Mouse (Mus musculus): Measurements from ENCODE around the gene Abcg5. TPM values are rescaled to one million over a fixed set of nuclear protein-coding genes. Genes with fewer than 3 reads are reported as not detected.

Gene Abcg5
- polyA plus RNA-seq, 1 experiment from 2014 or later: 1.1 TPM

GRCm38 (mm10) chr17:84636328-84636727, 46.5 kb downstream of the Abcg5 start:
- Histone ChIP-seq H3K36me3 (ENCODE audit: control insufficient read depth, insufficient read depth, low read length) (peaks cover 15% of the 10 kb centered on the region), H3K4me1 (replicated peaks; ENCODE audit: control insufficient read depth, insufficient read depth, low read length) (no peaks in the 10 kb centered on the region), H3K27me3 (replicated peaks; ENCODE audit: control insufficient read depth, insufficient read depth, low read length) (no peaks in the 10 kb centered on the region), H3K9me3 (ENCODE audit: control insufficient read depth, low read length) (no peaks in the 10 kb centered on the region), H3K4me3 (ENCODE audit: low read depth, low read length) (no peak overlapping the region), H3K9ac (ENCODE audit: low read length) (no peak overlapping the region), H3K4me2 (ENCODE audit: low read length) (no peak overlapping the region), H3K27ac (ENCODE audit: low read depth) (no peak overlapping the region)
- DNase-seq (ENCODE audit: low spot score): no peak
- WGBS: 56% methylated on average over 8 of the region's 8 CpGs
- ATAC-seq (replicated peaks; ENCODE audit: low FRiP score, low TSS enrichment, low read depth): no peak

DNA sequence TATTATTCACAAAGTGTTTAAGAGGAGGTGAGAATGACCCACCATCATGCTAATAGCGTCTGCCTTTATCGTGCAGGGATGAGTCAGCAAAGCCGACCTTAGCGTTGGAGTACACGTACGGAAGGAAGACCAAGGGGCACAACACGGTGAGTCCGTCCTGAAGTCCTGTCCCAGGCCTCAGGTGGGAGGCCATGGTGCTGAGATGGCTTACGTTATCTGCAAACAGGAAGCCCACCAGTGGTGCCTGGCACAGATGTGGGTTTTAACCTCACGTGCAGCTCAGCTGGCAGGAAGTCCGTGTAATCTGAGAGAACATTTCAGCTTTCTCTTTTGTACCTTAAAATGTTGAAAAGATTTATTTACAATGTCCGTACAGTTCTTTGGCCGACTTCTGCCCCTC, 49.4 kb downstream of the Abcg5 start:
- 78% methylated on average over 13 of the region's 13 CpGs for WGBS
- Histone ChIP-seq H3K9me3 (ENCODE audit: control insufficient read depth, low read length) (no peaks in the 10 kb centered on the region), H3K36me3 (ENCODE audit: control insufficient read depth, insufficient read depth, low read length) (peaks cover 15% of the 10 kb centered on the region), H3K9ac (ENCODE audit: low read length) (no peak overlapping the region), H3K4me1 (replicated peaks; ENCODE audit: control insufficient read depth, insufficient read depth, low read length) (no peaks in the 10 kb centered on the region), H3K27me3 (replicated peaks; ENCODE audit: control insufficient read depth, insufficient read depth, low read length) (no peaks in the 10 kb centered on the region), H3K4me3 (ENCODE audit: low read depth, low read length) (no peak overlapping the region), H3K27ac (ENCODE audit: low read depth) (no peak overlapping the region), H3K4me2 (ENCODE audit: low read length) (no peak overlapping the region)
- ATAC-seq (replicated peaks; ENCODE audit: low FRiP score, low TSS enrichment, low read depth) (no peak), DNase-seq (ENCODE audit: low spot score) (no peak)

GRCm38 (mm10) chr17:84631836-84632235, 51.0 kb downstream of the Abcg5 start:
- Histone ChIP-seq H3K4me3 (ENCODE audit: low read depth, low read length) (no peak overlapping the region), H3K27ac (ENCODE audit: low read depth) (no peak overlapping the region), H3K36me3 (ENCODE audit: control insufficient read depth, insufficient read depth, low read length) (peaks cover 15% of the 10 kb centered on the region), H3K4me1 (replicated peaks; ENCODE audit: control insufficient read depth, insufficient read depth, low read length) (peaks cover 5% of the 10 kb centered on the region; the same call in 1 of the 2 replicates), H3K27me3 (replicated peaks; ENCODE audit: control insufficient read depth, insufficient read depth, low read length) (no peaks in the 10 kb centered on the region), H3K9ac (ENCODE audit: low read length) (no peak overlapping the region), H3K9me3 (ENCODE audit: control insufficient read depth, low read length) (no peaks in the 10 kb centered on the region), H3K4me2 (ENCODE audit: low read length) (no peak overlapping the region)
- no peak for ATAC-seq (replicated peaks; ENCODE audit: low FRiP score, low TSS enrichment, low read depth)
- no peak for DNase-seq (ENCODE audit: low spot score)
- 87% methylated on average over 6 of the region's 6 CpGs for WGBS

- no peak for DNase-seq (ENCODE audit: low spot score)
- no peak overlapping the region for H3K4me2 ChIP-seq (ENCODE audit: low read length)
- H3K9ac ChIP-seq (ENCODE audit: low read length): no peak overlapping the region
- no peaks in the 10 kb centered on the region for H3K27me3 ChIP-seq (replicated peaks; ENCODE audit: control insufficient read depth, insufficient read depth, low read length)
- peaks cover 11% of the 10 kb centered on the region for H3K36me3 ChIP-seq (ENCODE audit: control insufficient read depth, insufficient read depth, low read length)
- no peaks in the 10 kb centered on the region for H3K9me3 ChIP-seq (ENCODE audit: control insufficient read depth, low read length)
- no peak overlapping the region for H3K27ac ChIP-seq (ENCODE audit: low read depth)
- WGBS: 80% methylated on average over 9 of the region's 9 CpGs
- H3K4me1 ChIP-seq (replicated peaks; ENCODE audit: control insufficient read depth, insufficient read depth, low read length): peaks cover 6% of the 10 kb centered on the region; the same call in 1 of the 2 replicates
- no peak for ATAC-seq (replicated peaks; ENCODE audit: low FRiP score, low TSS enrichment, low read depth)
- no peak overlapping the region for H3K4me3 ChIP-seq (ENCODE audit: low read depth, low read length)
These were observed 54.2 kb downstream of the Abcg5 start for GRCm38 (mm10) chr17:84628611-84629010.

DNA sequence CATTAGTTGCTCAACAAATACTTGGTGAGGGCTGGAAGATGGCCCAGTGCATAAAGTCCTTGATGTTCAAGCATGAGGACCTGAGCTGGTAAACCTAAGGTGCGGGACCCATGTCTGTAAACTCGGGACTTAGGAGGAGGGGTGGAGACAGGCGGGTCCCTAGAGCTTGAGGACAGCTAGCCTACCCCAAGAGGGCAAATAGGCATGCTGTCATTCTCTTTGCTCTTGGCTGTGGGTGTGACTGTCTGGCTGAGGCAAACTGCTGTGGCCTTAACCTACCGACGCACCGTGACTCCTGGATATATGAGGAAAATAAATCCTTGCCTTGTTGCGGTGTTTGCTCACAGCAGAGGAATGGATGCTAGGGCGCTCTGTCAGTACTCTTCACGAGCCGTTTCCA, 55.1 kb downstream of the Abcg5 start:
- no peaks in the 10 kb centered on the region for H3K27me3 ChIP-seq (replicated peaks; ENCODE audit: control insufficient read depth, insufficient read depth, low read length)
- H3K4me2 ChIP-seq (ENCODE audit: low read length): 0 out of 2 replicates have a peak overlapping the region, but pooled peaks have one; percentile 58
- H3K4me1 ChIP-seq (replicated peaks; ENCODE audit: control insufficient read depth, insufficient read depth, low read length): peaks cover 6% of the 10 kb centered on the region; the same call in 1 of the 2 replicates
- H3K4me3 ChIP-seq (ENCODE audit: low read depth, low read length): no peak overlapping the region
- WGBS: 86% methylated on average over 10 of the region's 10 CpGs
- ATAC-seq (replicated peaks; ENCODE audit: low FRiP score, low TSS enrichment, low read depth) (no peak), DNase-seq (ENCODE audit: low spot score) (no peak)
- H3K36me3 ChIP-seq (ENCODE audit: control insufficient read depth, insufficient read depth, low read length): peaks cover 11% of the 10 kb centered on the region
- H3K9ac ChIP-seq (ENCODE audit: low read length): no peak overlapping the region
- H3K27ac ChIP-seq (ENCODE audit: low read depth): no peak overlapping the region
- 0 out of 2 replicates have a peak, but pooled peaks cover 2% of the 10 kb centered on the region for H3K9me3 ChIP-seq (ENCODE audit: control insufficient read depth, low read length)

- peaks cover 4% of the 10 kb centered on the region; the same call in 1 of the 2 replicates for H3K36me3 ChIP-seq (ENCODE audit: control insufficient read depth, insufficient read depth, low read length)
- DNase-seq (ENCODE audit: low spot score) (no peak), ATAC-seq (replicated peaks; ENCODE audit: low FRiP score, low TSS enrichment, low read depth) (peak; percentile 41)
- H3K9ac ChIP-seq (ENCODE audit: low read length): peak overlapping the region; percentile 47
- no peaks in the 10 kb centered on the region for H3K27me3 ChIP-seq (replicated peaks; ENCODE audit: control insufficient read depth, insufficient read depth, low read length)
- H3K4me1 ChIP-seq (replicated peaks; ENCODE audit: control insufficient read depth, insufficient read depth, low read length): peaks cover 6% of the 10 kb centered on the region; the same call in 1 of the 2 replicates
- H3K27ac ChIP-seq (ENCODE audit: low read depth): peak overlapping the region; percentile 40; the same call in 1 of the 2 replicates
- WGBS: 23% methylated on average over 9 of the region's 9 CpGs
- peak overlapping the region; percentile 61 for H3K4me3 ChIP-seq (ENCODE audit: low read depth, low read length)
- 0 out of 2 replicates have a peak, but pooled peaks cover 2% of the 10 kb centered on the region for H3K9me3 ChIP-seq (ENCODE audit: control insufficient read depth, low read length)
- H3K4me2 ChIP-seq (ENCODE audit: low read length): peak overlapping the region; percentile 58
These were observed 55.9 kb downstream of the Abcg5 start for GRCm38 (mm10) chr17:84626857-84627305.

DNA sequence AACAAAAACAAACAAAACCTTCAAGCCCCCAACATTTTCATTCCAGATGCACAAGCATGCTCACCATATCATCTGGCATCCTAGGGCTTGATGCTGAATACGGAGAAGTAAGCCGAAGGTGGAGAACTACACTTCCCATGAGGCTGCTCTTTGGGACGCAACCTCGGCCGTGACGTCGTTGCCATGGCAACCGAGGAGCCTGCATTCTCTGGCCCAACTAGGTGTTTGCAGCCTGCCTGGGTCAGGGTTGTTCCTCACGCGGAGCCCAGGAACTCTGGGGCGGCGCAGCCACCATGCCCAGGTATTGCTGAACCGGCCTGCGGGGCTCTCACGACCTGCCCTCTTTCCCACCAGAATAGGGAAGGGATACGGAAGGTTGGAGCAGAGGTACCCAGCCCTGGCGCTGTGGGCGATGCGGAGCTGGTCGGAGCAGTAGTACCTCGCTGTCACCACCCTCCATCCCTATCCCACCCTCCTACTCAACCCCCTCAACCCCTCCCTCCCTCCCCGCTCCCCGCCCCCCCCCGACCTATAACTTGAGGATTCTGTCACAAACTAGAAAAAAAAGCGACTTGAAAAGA, 56.4 kb downstream of the Abcg5 start, which contains the start of gene Dync2li1:
Dync2li1 (plus strand) TSS at position 221 of the 581 bp plus-strand sequence.
- Histone ChIP-seq H3K4me1 (replicated peaks; ENCODE audit: control insufficient read depth, insufficient read depth, low read length) (peaks cover 6% of the 10 kb centered on the region; the same call in 1 of the 2 replicates), H3K4me2 (ENCODE audit: low read length) (peak within 1 kb of the TSS; percentile 58), H3K9ac (ENCODE audit: low read length) (peak within 1 kb of the TSS; percentile 47), H3K36me3 (ENCODE audit: control insufficient read depth, insufficient read depth, low read length) (no peaks in the 10 kb centered on the region), H3K27me3 (replicated peaks; ENCODE audit: control insufficient read depth, insufficient read depth, low read length) (no peaks in the 10 kb centered on the region), H3K4me3 (ENCODE audit: low read depth, low read length) (peak within 1 kb of the TSS; percentile 61), H3K9me3 (ENCODE audit: control insufficient read depth, low read length) (0 out of 2 replicates have a peak, but pooled peaks cover 2% of the 10 kb centered on the region), H3K27ac (ENCODE audit: low read depth) (peak within 1 kb of the TSS; percentile 40; the same call in 1 of the 2 replicates)
- ATAC-seq (replicated peaks; ENCODE audit: low FRiP score, low TSS enrichment, low read depth) (peak; percentile 96), DNase-seq (ENCODE audit: low spot score) (peak; percentile 95)
- WGBS: under 1% methylated on average over 23 of the region's 25 CpGs

- Histone ChIP-seq H3K4me2 (ENCODE audit: low read length) (no peak overlapping the region), H3K36me3 (ENCODE audit: control insufficient read depth, insufficient read depth, low read length) (peaks cover 8% of the 10 kb centered on the region; the same call in 1 of the 2 replicates), H3K27ac (ENCODE audit: low read depth) (peak overlapping the region; percentile 43; the same call in 1 of the 2 replicates), H3K9ac (ENCODE audit: low read length) (no peak overlapping the region), H3K4me1 (replicated peaks; ENCODE audit: control insufficient read depth, insufficient read depth, low read length) (peaks cover 18% of the 10 kb centered on the region; the same call in 1 of the 2 replicates), H3K4me3 (ENCODE audit: low read depth, low read length) (no peak overlapping the region), H3K27me3 (replicated peaks; ENCODE audit: control insufficient read depth, insufficient read depth, low read length) (no peaks in the 10 kb centered on the region), H3K9me3 (ENCODE audit: control insufficient read depth, low read length) (0 out of 2 replicates have a peak, but pooled peaks cover 2% of the 10 kb centered on the region)
- ATAC-seq (replicated peaks; ENCODE audit: low FRiP score, low TSS enrichment, low read depth) (no peak), DNase-seq (ENCODE audit: low spot score) (no peak)
- 56% methylated on average over 2 of the region's 2 CpGs for WGBS
These were observed 59.9 kb downstream of the Abcg5 start for GRCm38 (mm10) chr17:84622873-84623272.
